Mouse (Mus musculus) c-Kit-positive CD71-positive TER-119-positive erythroid progenitor cells, embryonic 14.5 days (primary cell): ENCODE measurements around the gene Zfp825.
"Not testable (repeated sequence)": the region's sequence is repeated elsewhere in the genome, so short reads cannot be mapped to it uniquely, and the experiment has no call there.

Experiments used
- DNase-seq: peaks from one replicate; pipeline ENCODE4 v3.0.0-alpha.2; 2013; ENCODE audit warnings: low spot score

Zfp825 gene

DNA sequence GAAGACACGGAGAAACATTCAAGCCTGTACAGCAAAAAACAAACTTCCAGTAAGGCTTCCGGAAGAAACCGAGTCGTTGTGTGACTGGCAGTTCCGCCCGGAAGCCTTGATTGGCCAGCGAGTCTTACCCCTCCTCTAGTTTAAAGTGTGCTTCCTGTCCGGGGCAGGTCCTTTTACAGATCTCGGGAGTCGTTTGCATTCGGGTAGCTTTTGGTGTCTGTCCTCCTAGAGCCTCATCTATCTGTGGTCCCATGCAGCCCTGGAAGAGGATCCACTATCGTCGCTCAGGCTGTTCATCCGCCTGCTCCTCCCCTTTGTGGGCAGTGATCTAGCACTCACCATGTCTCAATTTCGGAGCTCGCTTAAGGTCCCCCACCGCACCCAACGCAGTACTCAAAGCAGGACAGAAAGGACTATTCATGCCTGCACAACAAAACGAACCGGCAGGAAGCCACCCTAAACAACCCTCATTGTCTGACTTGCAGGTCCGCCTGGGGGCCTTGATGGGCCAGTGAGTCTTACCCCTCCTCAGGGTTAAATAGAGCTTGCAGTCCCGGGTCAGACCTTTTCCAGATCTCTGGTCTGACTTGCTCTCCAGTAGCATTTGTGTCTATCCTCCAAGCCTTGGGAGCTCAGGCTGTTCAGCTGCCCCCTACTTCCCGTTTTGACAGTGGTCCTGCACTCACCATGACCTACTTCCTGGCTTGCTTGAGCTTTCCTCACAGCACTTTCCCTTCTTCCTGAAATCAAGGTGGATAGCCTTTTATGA, at the start of gene Zfp825:
Gene Zfp825 (minus strand): TSS at position 82 of the 769 bp plus-strand sequence.
- DNase-seq: peak; percentile 74

DNA sequence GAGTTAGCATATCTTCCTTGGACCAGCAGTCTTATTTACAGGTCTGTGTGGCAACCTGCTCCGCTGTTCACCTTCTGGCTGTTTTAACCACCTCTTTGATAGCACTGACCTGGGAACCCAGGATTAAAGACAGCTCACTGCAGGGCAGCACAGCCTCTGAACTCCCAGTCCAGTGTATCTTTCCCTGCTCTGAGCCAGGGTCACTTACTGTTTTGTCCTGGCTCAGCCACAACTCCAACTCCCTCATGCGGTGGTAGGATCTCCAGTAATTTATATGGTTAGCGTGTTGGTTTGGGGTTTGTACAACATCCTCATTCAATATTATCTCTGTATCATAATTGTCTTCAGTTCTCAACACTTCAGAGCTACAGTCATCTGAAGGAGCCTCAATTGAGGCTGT, 41.6 kb upstream of the Zfp825 start:
- not testable (repeated sequence) for DNase-seq

DNA sequence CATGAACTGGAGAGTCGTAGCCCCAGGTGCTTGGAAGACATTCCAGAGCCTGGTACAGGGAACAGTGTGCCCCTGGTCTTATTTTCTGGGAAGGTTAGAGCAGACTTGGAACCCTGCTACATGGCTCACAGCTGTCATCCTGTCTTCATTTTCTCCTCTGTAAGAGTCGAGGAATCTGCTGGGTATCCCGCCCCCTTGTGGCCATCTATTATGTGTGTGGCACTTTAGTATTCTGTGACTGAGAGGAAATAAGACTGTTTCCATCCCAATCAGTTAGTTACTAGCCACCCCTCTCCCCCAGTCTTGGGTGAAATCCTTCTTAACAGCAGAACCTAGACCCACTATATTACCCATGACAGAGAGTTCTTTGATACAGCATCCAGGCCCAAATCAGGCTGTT, 41.1 kb upstream of the Zfp825 start:
- peak; percentile 56 for DNase-seq

DNA sequence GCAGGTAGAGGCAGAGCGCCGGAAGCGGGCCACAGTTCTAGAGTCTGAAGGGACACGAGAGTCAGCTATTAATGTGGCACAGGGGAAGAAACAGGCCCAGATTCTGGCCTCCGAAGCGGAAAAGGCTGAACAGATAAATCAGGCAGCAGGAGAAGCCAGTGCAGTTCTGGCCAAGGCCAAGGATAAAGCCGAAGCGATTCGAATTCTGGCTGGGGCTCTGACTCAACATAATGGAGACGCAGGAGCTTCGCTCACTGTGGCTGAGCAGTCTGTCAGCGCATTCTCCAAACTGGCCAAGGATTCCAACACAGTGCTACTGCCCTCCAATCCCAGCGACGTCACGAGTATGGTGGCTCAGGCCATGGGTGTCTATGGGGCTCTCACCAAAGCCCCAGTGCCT, 40.3 kb upstream of the Zfp825 start:
- no peak for DNase-seq

DNA sequence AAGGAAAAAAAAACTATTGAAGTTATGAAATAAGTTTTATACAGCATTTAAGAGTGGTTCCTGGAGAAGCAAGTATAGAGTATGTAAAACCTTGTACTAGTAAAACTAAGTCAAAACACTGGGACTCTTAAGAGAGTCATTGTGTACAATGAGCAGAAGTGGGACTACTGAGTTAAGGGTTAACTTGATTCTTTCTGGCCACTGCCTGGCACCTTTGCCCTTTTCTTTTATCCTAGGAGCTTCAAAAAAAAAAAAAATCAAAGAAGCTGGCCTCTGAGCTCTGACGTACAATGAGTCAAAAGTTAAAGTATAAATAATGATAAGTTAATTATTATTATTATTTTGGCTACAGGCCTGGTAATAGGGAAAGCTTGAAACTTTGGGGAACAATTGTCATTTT, 37.5 kb upstream of the Zfp825 start:
- DNase-seq: not testable (repeated sequence)

DNA sequence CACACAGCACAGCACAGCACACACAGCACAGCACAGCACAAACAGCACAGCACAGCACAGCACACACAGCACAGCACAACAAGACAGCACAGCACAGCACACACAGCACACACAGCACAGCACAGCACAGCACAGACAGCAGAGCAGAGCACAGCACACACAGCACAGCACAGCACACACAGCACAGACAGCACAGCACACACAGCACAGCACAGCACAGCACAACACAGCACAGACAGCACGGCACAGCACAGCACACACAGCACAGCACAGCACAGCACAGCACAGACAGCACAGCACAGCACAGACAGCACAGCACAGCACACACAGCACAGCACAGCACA, 35.6 kb upstream of the Zfp825 start:
- not testable (repeated sequence) for DNase-seq

DNA sequence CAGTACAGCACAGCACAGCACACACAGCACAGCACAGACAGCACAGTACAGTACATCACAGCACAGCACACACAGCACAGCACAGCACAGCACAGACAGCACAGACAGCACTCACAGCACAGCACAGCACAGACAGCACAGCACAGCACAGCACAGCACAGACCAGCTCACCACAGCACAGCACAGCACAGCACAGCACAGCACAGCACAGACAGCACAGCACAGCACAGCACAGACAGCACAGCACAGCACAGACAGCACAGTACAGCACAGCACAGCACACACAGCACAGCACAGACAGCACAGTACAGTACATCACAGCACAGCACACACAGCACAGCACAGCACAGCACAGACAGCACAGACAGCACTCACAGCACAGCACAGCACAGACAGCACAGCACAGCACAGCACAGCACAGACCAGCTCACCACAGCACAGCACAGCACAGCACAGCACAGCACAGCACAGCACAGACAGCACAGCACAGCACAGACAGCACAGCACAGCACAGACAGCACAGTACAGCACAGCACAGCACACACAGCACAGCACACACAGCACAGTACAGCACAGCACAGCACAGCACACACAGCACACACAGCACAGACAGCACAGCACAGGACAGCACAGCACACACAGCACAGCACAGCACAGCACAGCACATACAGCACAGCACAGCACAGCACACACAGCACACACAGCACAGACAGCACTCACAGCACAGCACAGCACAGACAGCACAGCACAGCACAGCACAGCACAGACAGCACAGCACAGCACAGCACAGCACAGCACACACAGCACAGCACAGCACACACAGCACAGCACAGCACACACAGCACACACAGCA, 35.0 kb upstream of the Zfp825 start:
- DNase-seq: not testable (repeated sequence)

DNA sequence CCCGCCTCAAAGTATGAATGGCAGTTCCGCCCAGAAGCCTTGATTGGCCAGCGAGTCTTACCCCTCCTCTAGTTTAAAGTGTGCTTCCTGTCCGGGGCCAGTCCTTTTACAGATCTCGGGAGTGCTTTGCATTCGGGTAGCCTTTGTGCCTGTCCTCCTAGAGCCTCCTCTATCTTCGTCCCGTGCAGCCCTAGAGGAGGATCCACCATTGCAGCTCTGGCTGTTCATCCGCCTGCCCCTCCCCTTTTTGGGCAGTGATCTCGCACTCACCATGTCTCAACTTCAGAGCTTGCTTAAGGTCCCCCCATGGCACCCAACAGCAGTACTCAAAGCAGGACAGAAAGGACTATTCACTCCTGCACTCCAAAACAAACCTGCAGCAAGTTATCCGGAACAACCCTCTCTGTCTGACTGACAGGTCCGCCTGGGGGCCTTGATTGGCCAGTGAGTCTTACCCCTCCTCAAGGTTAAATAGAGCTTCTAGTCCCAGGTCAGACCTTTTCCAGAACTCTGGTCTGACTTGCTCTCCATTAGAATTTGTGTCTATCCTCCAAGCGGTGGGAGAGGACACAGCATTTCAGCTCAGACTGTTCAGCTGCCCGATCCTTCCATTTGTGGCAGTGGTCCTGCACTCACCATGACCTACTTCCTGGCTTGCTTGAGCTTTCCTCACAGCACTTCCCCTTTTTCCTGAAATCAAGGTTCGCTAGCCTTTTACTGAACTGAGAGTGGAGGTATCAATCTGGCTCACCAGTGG, 28.9 kb upstream of the Zfp825 start:
- peak; percentile 32 for DNase-seq

DNA sequence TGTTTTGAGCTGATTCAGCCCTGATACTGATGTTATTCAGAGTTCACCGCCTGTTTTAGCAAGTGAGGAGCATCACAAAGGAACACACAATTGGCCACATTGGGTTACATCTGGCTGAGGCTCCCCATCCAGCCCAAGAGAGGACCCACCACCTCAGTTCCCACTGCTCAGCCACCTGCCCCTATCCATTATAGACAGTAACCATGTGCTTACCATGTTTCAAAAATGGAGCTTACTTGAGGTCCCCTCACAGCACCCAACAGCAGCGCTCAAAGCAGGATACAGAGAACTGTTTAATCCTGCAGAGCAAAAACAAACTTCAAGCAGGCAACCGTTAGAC, 28.3 kb upstream of the Zfp825 start:
- DNase-seq: not testable (repeated sequence)

DNA sequence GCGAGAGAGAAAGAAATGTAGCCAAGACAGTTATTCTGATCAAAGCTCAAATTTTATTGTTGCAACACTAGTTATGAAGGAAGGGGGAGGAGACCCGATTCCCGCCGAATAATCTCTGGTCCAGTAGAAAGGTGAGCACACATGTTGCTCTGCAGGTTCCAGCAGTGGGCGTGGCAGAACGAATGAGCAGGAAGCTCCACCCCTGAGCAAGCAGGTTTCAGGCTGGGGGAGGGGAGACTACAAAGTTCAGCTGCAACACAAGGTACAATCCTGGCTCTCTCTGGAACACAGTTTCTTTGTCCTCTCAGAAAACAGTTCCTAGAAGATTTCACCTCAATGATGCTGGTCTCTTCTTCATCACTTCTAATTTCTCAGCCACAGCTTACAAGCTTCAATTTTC, 14.2 kb upstream of the Zfp825 start:
- DNase-seq: not testable (repeated sequence)

DNA sequence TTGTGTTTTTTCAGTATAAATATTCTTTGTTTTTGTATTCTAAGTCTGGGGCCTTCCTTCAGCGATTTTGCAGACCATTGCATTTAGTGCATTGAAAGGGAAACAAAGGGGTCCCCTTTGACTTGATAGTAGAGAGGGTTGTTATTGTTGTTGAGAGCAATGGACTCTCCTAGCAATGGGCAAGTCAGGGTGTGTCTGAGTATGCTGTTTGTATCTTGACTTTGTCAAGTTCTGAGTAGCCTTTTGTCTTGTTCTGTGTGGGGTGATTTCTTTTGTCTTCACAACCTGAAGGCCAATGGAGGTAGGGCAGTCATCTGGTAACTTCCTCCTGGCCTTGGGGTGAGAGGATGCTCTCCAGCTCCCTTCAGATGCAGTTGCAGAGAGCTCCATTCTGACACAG, 9.1 kb upstream of the Zfp825 start:
- DNase-seq: not testable (repeated sequence)

DNA sequence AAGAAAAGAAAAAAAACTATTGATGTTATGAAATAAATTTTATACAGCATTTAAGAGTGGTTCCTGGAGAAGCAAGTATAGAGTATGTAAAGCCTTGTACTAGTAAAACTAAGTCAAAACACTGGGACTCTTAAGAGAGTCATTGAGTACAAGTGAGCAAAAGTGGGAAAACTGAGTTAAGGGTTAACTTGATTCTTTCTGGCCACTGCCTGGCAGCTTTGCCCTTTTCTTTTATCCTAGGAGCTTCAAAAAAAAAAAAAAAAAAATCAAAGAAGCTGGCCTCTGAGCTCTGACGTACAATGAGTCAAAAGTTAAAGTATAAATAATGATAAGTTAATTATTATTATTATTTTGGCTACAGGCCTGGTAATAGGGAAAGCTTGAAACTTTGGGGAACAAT, 5.9 kb upstream of the Zfp825 start:
- not testable (repeated sequence) for DNase-seq

DNA sequence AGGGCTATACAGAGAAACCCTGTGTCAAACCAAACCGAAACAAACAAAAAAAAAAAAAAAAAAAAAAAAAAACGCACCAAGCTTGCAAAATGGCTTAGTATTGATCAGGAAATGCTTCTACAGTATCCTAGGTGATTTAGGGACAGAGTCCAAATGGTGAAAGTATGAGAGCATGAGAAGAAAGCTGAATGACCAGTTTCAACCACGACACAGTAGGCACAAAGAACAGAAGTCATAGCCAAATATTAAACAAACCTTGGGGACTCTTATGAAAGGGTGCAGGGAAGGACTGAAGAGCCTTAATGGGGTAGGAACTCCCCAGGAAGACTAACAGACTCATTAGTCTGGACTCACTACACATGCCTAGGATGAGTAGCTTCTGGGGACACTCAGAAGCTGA, 9.5 kb downstream of the Zfp825 start:
- not testable (repeated sequence) for DNase-seq

DNA sequence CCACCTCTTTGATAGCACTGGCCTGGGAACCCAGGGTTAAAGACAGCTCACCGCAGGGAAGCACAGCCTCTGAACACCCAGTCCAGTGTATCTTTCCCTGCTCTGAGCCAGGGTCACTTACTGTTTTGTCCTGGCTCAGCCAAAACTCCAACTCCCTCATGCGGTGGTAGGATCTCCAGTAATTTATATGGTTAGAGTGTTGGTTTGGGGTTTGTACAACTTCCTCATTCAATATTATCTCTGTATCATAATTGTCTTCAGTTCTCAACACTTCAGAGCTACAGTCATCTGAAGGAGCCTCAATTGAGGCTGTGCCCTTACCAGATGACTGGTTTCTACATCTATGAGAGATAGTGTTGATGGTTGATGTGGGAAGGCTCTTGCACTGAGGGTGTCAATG, 22.3 kb downstream of the Zfp825 start:
- DNase-seq: not testable (repeated sequence)

DNA sequence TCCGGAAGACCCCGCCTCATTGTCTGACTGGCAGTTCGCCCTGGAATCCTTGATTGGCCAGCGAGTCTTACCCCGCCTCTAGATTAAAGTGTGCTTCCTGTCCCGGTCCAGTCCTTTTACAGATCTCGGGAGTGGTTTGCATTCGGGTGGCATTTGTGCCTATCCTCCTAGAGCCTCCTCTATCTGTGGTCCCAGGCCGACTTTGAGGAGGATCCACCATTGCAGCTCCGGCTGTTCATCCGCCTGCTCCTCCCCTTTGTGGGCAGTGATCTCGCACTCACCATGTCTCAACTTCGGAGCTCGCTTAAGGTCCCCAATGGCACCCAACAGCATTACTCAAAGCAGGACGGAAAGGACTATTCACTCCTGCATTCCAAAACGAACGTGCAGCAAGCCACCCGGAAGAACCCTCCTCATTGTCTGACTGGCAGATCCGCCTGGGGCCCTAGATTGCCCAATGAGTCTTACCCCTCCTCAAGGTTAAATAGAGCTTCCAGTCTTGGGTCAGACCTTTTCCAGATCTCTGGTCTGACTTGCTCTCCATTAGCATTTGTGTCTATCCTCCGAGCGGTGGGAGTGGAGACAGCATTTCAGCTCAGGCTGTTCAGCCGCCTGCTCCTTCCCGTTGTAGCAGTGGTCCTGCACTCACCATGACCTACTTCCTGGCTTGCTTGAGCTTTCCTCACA, 30.9 kb downstream of the Zfp825 start:
- peak; percentile 78 for DNase-seq

DNA sequence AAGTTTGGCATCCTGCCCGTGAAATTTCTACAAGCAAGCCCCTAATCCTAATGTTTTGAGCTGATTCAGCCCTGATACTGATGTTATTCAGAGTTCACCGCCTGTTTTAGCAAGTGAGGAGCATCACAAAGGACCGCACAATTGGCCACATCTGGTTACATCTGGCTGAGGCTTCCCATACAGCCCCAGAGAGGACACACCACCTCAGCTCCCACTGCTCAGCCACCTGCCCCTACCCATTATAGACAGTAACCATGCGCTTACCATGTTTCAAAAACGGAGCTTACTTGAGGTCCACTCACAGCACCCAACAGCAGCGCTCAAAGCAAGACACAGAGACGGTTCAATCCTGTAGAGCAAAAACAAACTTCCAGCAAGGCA, 31.5 kb downstream of the Zfp825 start:
- DNase-seq: not testable (repeated sequence)

DNA sequence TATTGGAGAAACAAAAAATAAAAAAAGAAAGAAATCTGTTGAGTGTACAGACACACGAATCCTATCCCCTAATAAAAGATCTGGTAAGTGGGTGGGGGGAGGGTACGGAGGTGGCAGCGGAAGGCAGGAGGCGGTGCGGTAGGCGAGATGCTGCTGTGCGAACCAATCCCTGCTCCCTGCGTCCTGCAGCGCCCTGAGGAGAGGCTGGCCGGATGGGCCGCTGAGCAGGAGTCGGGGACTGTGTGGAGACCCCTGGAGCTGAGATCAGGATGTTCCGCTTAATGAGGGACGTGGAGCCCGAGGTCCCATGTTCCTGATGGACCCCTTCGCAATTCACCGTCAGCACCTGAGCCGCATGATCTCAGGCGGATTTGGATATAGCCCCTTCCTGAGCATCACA, 53.9 kb downstream of the Zfp825 start:
- no peak for DNase-seq
